Mouse (Mus musculus) ES-E14 (cell line): Measurements from ENCODE around the gene Shoc2.

Experiments used
- CHD2 ChIP-seq: IDR thresholded peaks from 2 replicates; pipeline ENCODE4 v1.6.1; 2014; ENCODE audit warnings: mild to moderate bottlenecking, low read depth, low read length, inconsistent platforms
- HCFC1 ChIP-seq: IDR thresholded peaks from 2 replicates; pipeline ENCODE4 v1.6.1; 2012; ENCODE audit warnings: low read length, inconsistent platforms, borderline replicate concordance; ENCODE audit not compliant: insufficient read depth
- MAFK ChIP-seq: IDR thresholded peaks from 2 replicates; pipeline ENCODE4 v1.6.1; 2014; ENCODE audit warnings: mild to moderate bottlenecking, low read depth, low read length, inconsistent platforms; ENCODE audit not compliant: insufficient read depth
- ZC3H11A ChIP-seq: IDR thresholded peaks from 2 replicates; pipeline ENCODE4 v1.6.1; 2012; ENCODE audit warnings: low read depth, mild to moderate bottlenecking, inconsistent platforms, low read length, borderline replicate concordance
- ZNF384 ChIP-seq: IDR thresholded peaks from 2 replicates; pipeline ENCODE4 v1.6.1; 2012; ENCODE audit warnings: low read depth, low read length, inconsistent platforms

DNA sequence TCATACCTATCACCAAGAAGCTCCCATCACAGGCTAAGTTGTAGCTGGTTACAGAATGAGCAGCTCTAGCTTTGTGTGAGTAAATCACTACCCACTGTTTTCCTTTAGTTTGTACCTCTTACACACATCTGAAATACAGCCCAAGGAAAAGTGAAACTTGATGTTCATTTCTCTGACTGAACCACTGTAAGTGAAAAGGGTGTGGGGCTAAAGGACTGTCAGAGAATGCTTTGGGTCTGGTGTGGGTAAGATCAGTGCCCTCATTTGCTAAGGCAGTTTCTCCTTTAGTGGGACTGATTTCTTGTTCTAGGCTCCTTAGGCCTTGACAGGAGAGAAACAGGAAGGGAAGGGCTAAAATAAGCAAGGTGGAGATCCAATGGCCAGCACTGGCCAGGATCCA, 10.1 kb upstream of the Shoc2 start:
- TF ChIP-seq ZNF384 (no peak), ZC3H11A (no peak), HCFC1 (no peak), MAFK (no peak), CHD2 (no peak)
